Mouse (Mus musculus) heart, postnatal 0 days (tissue): ENCODE data around the gene Immp2l.

Experiments
- CTCF ChIP-seq: IDR thresholded peaks from 2 replicates; pipeline ENCODE4 v1.5.1; 2016; ENCODE audit warnings: antibody characterized with exemption, control low read depth, low read depth
- EP300 ChIP-seq: IDR thresholded peaks from 2 replicates; pipeline ENCODE4 v1.6.1; 2016; ENCODE audit warnings: antibody characterized with exemption, low read depth

GRCm38 (mm10) chr12:41185509-41185908 is 161.6 kb downstream of the Immp2l start:
- TF ChIP-seq CTCF (no peak), EP300 (no peak)
